In genomic region chr19:9058944-9059343, GRCm38 (mm10) we compare ENCODE assay signal across 33 mouse cellular contexts. TPM values are rescaled to one million over a fixed set of nuclear protein-coding genes. Genes with fewer than 3 reads are reported as not detected.
DNase-seq lines count a peak whose midpoint lies in the region; ATAC-seq and TF ChIP-seq lines count a peak whose summit lies in the region.
"Had no signal": no experiment of that assay in that cellular context is flagged by ENCODE, and none has a peak within 500 bp of the region (broad histone marks: within the 10 kb centered on the region; RNA-seq: fewer than 3 reads in every experiment).

No protein-coding gene starts in this region.

- no peak for ATAC-seq in midbrain, embryonic 11.5 days (ENCODE audit: low FRiP score)
- ATAC-seq in midbrain, embryonic 15.5 days (replicated peaks), result no peak
- ATAC-seq in erythroblast, adult 5-6 weeks (replicated peaks; ENCODE audit: low FRiP score, poor library complexity, severe bottlenecking), result 0 out of 2 replicates have a peak, but pooled peaks have one; percentile 15
- ATAC-seq: activated CD4-positive, CD25-positive, alpha-beta regulatory T cell, adult 4 months; forebrain, embryonic 14.5 days; forebrain, postnatal 0 days; hindbrain, embryonic 16.5 days; intestine, embryonic 15.5 days had no signal

- DNase-seq in midbrain, embryonic 11.5 days (ENCODE audit: low spot score, missing footprints), result peak; percentile 12
- no peak for DNase-seq in retina, embryonic 14.5 days (ENCODE audit: low spot score)
- no peak for DNase-seq in right cerebral cortex, postnatal 4 days
- DNase-seq in urinary bladder, postnatal 4 days (ENCODE audit: low spot score in 2 of 2), result no peak
- DNase-seq: adrenal gland, adult 8-10 months; adrenal gland, postnatal 25 days; cerebellum, adult 11 months; cerebellum, adult 2 months; cerebellum, postnatal 10 days; cerebellum, postnatal 36 days; embryo, embryonic 11 days; forebrain, postnatal 0 days; gastrocnemius, postnatal 36 days; kidney, adult 11 months had no signal

- WGBS in midbrain, embryonic 11.5 days, result 77% methylated on average over 4 of the region's 4 CpGs
- WGBS in midbrain, embryonic 15.5 days, result 82% methylated on average over 4 of the region's 4 CpGs

- TF ChIP-seq POLR2A in bone marrow macrophage, adult 2 months (IDR thresholded peaks at IDR 0.05; ENCODE audit: borderline replicate concordance, low read depth, low read length), result no peak

- H3K27me3 ChIP-seq in midbrain, embryonic 11.5 days (ENCODE audit: control insufficient read depth, insufficient read depth, low read length), result no peaks in the 10 kb centered on the region
- no peaks in the 10 kb centered on the region for H3K27me3 ChIP-seq in midbrain, embryonic 15.5 days (replicated peaks)
- H3K27me3 ChIP-seq: CH12.LX; embryonic facial prominence, embryonic 13.5 days; hindbrain, embryonic 13.5 days; intestine, embryonic 15.5 days had no signal

- H3K27ac ChIP-seq in midbrain, embryonic 11.5 days (ENCODE audit: low read depth, low read length), result no peak overlapping the region
- no peak overlapping the region for H3K27ac ChIP-seq in midbrain, embryonic 15.5 days
- peak overlapping the region; percentile 90 for H3K27ac ChIP-seq in bone marrow macrophage, adult 2 months (ENCODE audit: insufficient read depth, low read depth, low read length)
- H3K27ac ChIP-seq: embryonic facial prominence, embryonic 10.5 days; embryonic facial prominence, embryonic 13.5 days; hindbrain, embryonic 10.5 days; hindbrain, embryonic 13.5 days; intestine, embryonic 15.5 days had no signal

- no peak overlapping the region for H3K9ac ChIP-seq in midbrain, embryonic 11.5 days (ENCODE audit: low read length)
- no peak overlapping the region for H3K9ac ChIP-seq in midbrain, embryonic 15.5 days
- H3K9ac ChIP-seq: embryonic facial prominence, embryonic 13.5 days; forebrain, postnatal 0 days; hindbrain, embryonic 13.5 days; intestine, embryonic 15.5 days had no signal

- H3K4me3 ChIP-seq in midbrain, embryonic 11.5 days (ENCODE audit: low read depth, low read length), result no peak overlapping the region
- H3K4me3 ChIP-seq in midbrain, embryonic 15.5 days, result no peak overlapping the region
- no peak overlapping the region for H3K4me3 ChIP-seq in bone marrow macrophage, adult 2 months (ENCODE audit: insufficient read depth, low read length)
- H3K4me3 ChIP-seq: embryonic facial prominence, embryonic 10.5 days; embryonic facial prominence, embryonic 13.5 days; hindbrain, embryonic 10.5 days; hindbrain, embryonic 13.5 days; intestine, embryonic 15.5 days had no signal

- no peaks in the 10 kb centered on the region for H3K36me3 ChIP-seq in midbrain, embryonic 11.5 days (ENCODE audit: control insufficient read depth, insufficient read depth, low read length)
- no peaks in the 10 kb centered on the region for H3K36me3 ChIP-seq in midbrain, embryonic 15.5 days (replicated peaks)
- H3K36me3 ChIP-seq: embryonic facial prominence, embryonic 10.5 days; embryonic facial prominence, embryonic 13.5 days; G1E; hindbrain, embryonic 10.5 days; hindbrain, embryonic 13.5 days; intestine, embryonic 15.5 days had no signal

- H3K9me3 ChIP-seq in midbrain, embryonic 11.5 days (ENCODE audit: control insufficient read depth, low read length), result no peaks in the 10 kb centered on the region
- H3K9me3 ChIP-seq in midbrain, embryonic 15.5 days, result no peaks in the 10 kb centered on the region
- H3K9me3 ChIP-seq: embryonic facial prominence, embryonic 10.5 days; embryonic facial prominence, embryonic 13.5 days; G1E; hindbrain, embryonic 10.5 days; hindbrain, embryonic 13.5 days; intestine, embryonic 15.5 days had no signal

- H3K4me1 ChIP-seq in midbrain, embryonic 11.5 days (ENCODE audit: control insufficient read depth, insufficient read depth, low read length), result no peaks in the 10 kb centered on the region
- no peaks in the 10 kb centered on the region for H3K4me1 ChIP-seq in midbrain, embryonic 15.5 days
- peaks cover 88% of the 10 kb centered on the region for H3K4me1 ChIP-seq in bone marrow macrophage, adult 2 months (ENCODE audit: control insufficient read depth, insufficient read depth, low read length)
- H3K4me1 ChIP-seq: embryonic facial prominence, embryonic 10.5 days; embryonic facial prominence, embryonic 13.5 days; hindbrain, embryonic 13.5 days; intestine, embryonic 15.5 days had no signal

- H3K4me2 ChIP-seq in midbrain, embryonic 11.5 days, result no peak overlapping the region
- H3K4me2 ChIP-seq in midbrain, embryonic 15.5 days, result no peak overlapping the region
- H3K4me2 ChIP-seq: embryonic facial prominence, embryonic 13.5 days; heart, embryonic 11.5 days; hindbrain, embryonic 13.5 days; intestine, embryonic 15.5 days had no signal

- no peak for TF ChIP-seq CTCF in bone marrow macrophage, adult 2 months (IDR thresholded peaks at IDR 0.05; ENCODE audit: low read depth, low read length)

RNA-seq across cellular contexts. Expression of gene Scgb1a1, which starts 28.8 kb away (rescaled TPM):
- polyA plus RNA-seq in midbrain, embryonic 11.5 days (2014; fragmentation: Nextera tagmentation; extraction: Ambion mirVana), result not detected in 2 replicates
- polyA plus RNA-seq in midbrain, embryonic 15.5 days (2015; fragmentation: Nextera tagmentation; extraction: Ambion mirVana), result not detected in 2 replicates
- polyA plus RNA-seq in bone marrow macrophage, adult 2 months (2012; ENCODE audit: insufficient read depth, insufficient read length, missing spikeins), result not detected in 2 replicates
- not detected in 2 replicates for total RNA-seq in erythroblast, adult 5-6 weeks (2015; ENCODE audit: low replicate concordance)
- total RNA-seq in erythroblast, adult 5-6 weeks (2017; ENCODE audit: low replicate concordance), result not detected in 2 replicates
- total RNA-seq: adrenal gland, postnatal 25 days; CH12.LX; forebrain, postnatal 0 days; G1E; gastrocnemius, adult 8-10 months; gastrocnemius, postnatal 36 days; granulocyte monocyte progenitor cell, adult 5-6 weeks had no signal
- polyA plus RNA-seq: activated CD4-positive, CD25-positive, alpha-beta regulatory T cell, adult 4 months; cerebellum, adult 2 months; cortical plate, adult 2 months; embryonic facial prominence, embryonic 10.5 days; embryonic facial prominence, embryonic 13.5 days; forebrain, embryonic 11.5 days; forebrain, embryonic 14.5 days; forebrain, postnatal 0 days; G1E; heart, embryonic 11.5 days; heart, embryonic 14.5 days; hindbrain, embryonic 10.5 days; hindbrain, embryonic 13.5 days; hindbrain, embryonic 16.5 days; intestine, embryonic 15.5 days had no signal
